Mouse (Mus musculus): ENCODE measurements around the gene Ccdc73. TPM values are rescaled to one million over a fixed set of nuclear protein-coding genes. Genes with fewer than 3 reads are reported as not detected.
"Not testable (repeated sequence)": the region's sequence is repeated elsewhere in the genome, so short reads cannot be mapped to it uniquely, and the experiment has no call there.

The Ccdc73 gene
- polyA plus RNA-seq, 1 experiment from 2014 or later, result 7.9 TPM

DNA sequence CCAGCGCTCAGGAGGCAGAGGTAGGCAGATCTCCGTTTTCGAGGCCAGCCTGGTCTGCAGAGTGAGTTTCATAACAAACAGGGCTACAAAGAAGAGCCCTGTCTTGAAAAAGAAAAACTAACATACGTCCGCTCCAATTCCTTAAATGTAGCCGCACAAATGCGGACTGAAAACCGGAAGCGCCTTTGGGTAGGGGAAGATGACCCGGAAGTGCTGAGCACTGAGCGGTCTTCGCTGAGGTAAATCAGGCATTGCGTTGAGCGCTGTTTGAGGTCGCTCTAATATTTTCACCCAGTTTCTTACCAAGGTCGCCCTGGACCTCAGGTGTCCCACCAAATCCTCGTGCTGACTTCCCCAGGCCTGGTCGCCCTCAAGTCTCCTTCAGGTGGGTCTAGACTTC is 18.5 kb downstream of the Ccdc73 start:
- 91% methylated on average over 18 of the region's 18 CpGs for WGBS
- no peaks in the 10 kb centered on the region for H3K4me1 ChIP-seq
- no peaks in the 10 kb centered on the region for H3K27me3 ChIP-seq (replicated peaks)
- H3K36me3 ChIP-seq, result no peaks in the 10 kb centered on the region
- no peak overlapping the region for H3K9ac ChIP-seq (replicated peaks)
- H3K4me3 ChIP-seq (replicated peaks), result no peak overlapping the region
- H3K4me2 ChIP-seq, result no peak overlapping the region
- no peak for ATAC-seq (ENCODE audit: low FRiP score)
- no peak overlapping the region for H3K27ac ChIP-seq (replicated peaks)
- H3K9me3 ChIP-seq (replicated peaks), result no peaks in the 10 kb centered on the region

DNA sequence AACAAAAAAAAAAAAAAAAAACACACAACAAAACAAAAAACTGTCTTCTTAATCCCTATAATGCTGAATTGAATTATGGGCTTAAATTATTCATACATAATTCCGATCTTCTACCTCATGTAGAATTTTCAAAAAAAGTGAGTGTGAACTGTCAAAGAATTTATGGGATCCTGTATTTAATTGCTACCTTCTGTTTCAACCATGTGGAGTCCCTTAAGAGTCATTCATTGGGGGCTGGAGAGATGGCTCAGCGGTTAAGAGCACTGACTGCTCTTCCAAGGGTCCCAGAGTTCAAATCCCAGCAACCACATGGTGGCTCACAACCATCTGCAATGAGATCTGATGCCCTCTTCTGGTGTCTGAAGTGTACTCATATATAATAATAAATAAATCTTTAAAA is 19.7 kb downstream of the Ccdc73 start:
- 62% methylated on average over 2 of the region's 2 CpGs for WGBS
- not testable (repeated sequence) for H3K9ac ChIP-seq (replicated peaks); H3K36me3 ChIP-seq; H3K4me2 ChIP-seq; ATAC-seq (ENCODE audit: low FRiP score); H3K4me3 ChIP-seq (replicated peaks); H3K9me3 ChIP-seq (replicated peaks); H3K27me3 ChIP-seq (replicated peaks); H3K4me1 ChIP-seq; H3K27ac ChIP-seq (replicated peaks)

DNA sequence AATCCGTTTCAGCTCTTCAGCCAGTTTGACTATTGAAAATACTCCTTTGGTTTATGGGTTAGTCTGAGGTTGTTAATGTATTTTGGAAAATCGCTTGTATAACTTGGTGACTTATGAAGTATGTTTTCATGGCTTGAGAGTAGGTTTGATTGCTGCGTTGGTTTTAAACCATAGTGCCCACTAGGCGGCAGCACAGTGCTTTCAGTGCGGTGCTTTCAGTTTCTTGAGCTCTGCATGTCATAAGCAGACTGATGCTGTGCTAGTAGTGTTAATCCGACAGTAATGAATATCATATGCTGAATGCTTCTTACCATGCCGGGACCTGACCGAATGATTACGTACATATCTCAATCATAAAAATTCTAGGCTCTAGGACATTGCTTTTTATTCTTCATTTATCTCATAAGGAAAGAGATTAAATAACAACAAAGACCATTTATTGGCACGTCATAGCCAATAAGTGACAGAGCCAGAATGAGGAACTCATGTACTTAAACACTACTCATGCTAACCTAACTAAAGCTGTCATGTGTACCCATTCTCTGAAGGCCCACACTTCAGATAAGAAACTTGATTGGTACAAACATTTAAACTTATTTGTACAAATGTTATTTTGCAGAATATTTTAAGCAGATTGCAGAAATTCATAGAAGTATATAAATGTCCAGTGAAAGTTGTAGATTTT is 20.4 kb downstream of the Ccdc73 start:
- ATAC-seq (ENCODE audit: low FRiP score), result no peak; the same call in 1 of the 2 replicates

DNA sequence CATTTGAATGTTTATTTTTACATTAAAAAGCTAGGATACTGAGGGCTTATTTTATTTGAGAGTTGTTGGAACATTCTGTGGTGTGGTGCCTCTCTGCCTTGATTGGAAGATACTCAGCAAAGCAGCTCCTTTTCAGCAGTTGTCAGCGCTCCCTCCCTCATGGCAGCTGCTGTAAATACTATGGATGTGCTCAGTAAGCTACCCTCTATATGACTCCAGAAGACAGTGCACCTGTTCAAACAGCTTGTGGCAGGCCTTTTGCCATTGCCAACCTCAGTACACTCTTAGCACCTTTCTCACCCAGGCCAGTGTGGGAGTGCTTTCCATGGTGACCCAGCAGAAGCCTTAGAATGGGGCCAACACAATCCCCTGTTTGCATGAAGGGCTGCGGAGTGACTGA is 32.4 kb downstream of the Ccdc73 start:
- H3K27me3 ChIP-seq (replicated peaks), result no peaks in the 10 kb centered on the region
- H3K36me3 ChIP-seq, result no peaks in the 10 kb centered on the region
- H3K9ac ChIP-seq (replicated peaks), result no peak overlapping the region
- 85% methylated on average over 2 of the region's 2 CpGs for WGBS
- no peak overlapping the region for H3K27ac ChIP-seq (replicated peaks)
- no peak overlapping the region for H3K4me2 ChIP-seq
- no peaks in the 10 kb centered on the region for H3K4me1 ChIP-seq
- no peak for ATAC-seq (ENCODE audit: low FRiP score)
- H3K9me3 ChIP-seq (replicated peaks), result no peaks in the 10 kb centered on the region
- no peak overlapping the region for H3K4me3 ChIP-seq (replicated peaks)

More for the DNA sequence above, 20.4 kb downstream of the Ccdc73 start:
- Histone ChIP-seq H3K4me3 (replicated peaks) (no peak overlapping the region), H3K27ac (replicated peaks) (no peak overlapping the region), H3K27me3 (replicated peaks) (no peaks in the 10 kb centered on the region), H3K4me2 (no peak overlapping the region), H3K9me3 (replicated peaks) (no peaks in the 10 kb centered on the region), H3K9ac (replicated peaks) (no peak overlapping the region), H3K4me1 (no peaks in the 10 kb centered on the region), H3K36me3 (no peaks in the 10 kb centered on the region)
- 24% methylated on average over 10 of the region's 10 CpGs for WGBS

DNA sequence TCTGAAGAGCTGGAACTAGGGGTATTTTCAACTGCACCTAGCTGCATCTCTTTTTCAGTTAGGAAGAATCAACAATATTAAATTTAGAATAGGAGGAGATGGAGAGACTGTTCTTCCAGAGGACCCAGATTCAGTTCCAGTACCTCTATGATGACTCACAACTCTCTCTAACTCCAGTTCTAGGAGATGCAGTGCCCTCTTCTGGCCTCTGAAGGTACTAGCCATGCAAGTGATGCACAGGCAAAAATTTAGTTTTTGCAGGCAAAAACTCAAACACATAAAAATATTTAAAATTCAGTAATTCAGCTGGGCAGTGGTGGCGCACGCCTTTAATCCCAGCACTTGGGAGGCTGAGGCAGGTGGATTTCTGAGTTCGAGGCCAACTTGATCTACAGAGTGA is 48.1 kb downstream of the Ccdc73 start:
- no peak overlapping the region for H3K4me2 ChIP-seq
- no peak overlapping the region for H3K27ac ChIP-seq (replicated peaks)
- WGBS, result 97% methylated on average over 3 of the region's 3 CpGs
- H3K36me3 ChIP-seq, result no peaks in the 10 kb centered on the region
- H3K27me3 ChIP-seq (replicated peaks), result no peaks in the 10 kb centered on the region
- H3K9ac ChIP-seq (replicated peaks), result no peak overlapping the region
- no peaks in the 10 kb centered on the region for H3K9me3 ChIP-seq (replicated peaks)
- no peak for ATAC-seq (ENCODE audit: low FRiP score)
- H3K4me3 ChIP-seq (replicated peaks), result no peak overlapping the region
- H3K4me1 ChIP-seq, result no peaks in the 10 kb centered on the region

DNA sequence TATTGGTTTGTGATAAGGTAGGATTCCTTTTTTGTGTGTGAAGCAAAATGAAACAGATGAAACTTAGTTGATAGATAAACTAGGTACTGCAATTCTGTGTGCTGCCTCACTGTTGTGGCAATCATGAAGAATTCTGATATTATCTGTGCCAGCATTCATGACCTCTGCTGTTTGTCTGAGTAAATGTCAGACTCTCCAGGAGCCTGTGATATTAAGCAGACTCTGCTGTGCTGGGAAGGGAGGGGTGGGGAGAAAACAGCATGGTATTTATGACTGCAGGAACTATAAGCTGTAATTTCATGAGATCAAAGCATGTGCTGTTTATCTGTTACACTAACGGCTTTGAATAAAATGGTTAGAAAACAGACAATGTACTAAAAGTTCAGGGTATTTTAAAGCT is 96.9 kb downstream of the Ccdc73 start:
- Histone ChIP-seq H3K9me3 (replicated peaks) (no peaks in the 10 kb centered on the region), H3K27ac (replicated peaks) (no peak overlapping the region), H3K9ac (replicated peaks) (no peak overlapping the region), H3K4me3 (replicated peaks) (no peak overlapping the region), H3K4me2 (no peak overlapping the region), H3K27me3 (replicated peaks) (no peaks in the 10 kb centered on the region), H3K4me1 (no peaks in the 10 kb centered on the region), H3K36me3 (no peaks in the 10 kb centered on the region)
- ATAC-seq (ENCODE audit: low FRiP score), result no peak
- 5% methylated on average over 1 of the region's 1 CpGs for WGBS

DNA sequence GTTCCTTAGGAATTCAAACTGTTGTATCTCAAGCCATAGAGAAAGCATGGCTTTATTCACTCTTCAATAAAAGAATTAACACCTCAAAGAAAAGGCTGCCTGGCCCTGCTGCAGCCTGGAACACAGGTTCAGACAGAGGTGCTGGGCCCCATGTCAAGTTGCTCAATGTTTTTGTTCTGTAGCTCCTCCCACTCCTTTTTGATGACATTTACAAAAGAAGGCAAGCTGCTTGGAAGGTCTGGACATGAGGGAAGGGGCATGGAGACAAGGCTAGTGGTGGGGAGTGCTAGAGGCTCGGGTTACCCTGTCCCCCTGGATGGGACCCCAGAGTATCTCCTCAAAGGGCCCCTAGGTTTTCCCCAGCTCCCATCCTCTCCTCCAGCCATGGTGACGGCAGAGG is 114.1 kb downstream of the Ccdc73 start:
- no peaks in the 10 kb centered on the region for H3K36me3 ChIP-seq
- H3K9me3 ChIP-seq (replicated peaks), result no peaks in the 10 kb centered on the region
- no peaks in the 10 kb centered on the region for H3K27me3 ChIP-seq (replicated peaks)
- no peak for ATAC-seq (ENCODE audit: low FRiP score)
- no peak overlapping the region for H3K4me2 ChIP-seq
- H3K27ac ChIP-seq (replicated peaks), result no peak overlapping the region
- H3K4me1 ChIP-seq, result no peaks in the 10 kb centered on the region
- WGBS, result 4% methylated on average over 2 of the region's 2 CpGs
- H3K9ac ChIP-seq (replicated peaks), result no peak overlapping the region
- H3K4me3 ChIP-seq (replicated peaks), result no peak overlapping the region

DNA sequence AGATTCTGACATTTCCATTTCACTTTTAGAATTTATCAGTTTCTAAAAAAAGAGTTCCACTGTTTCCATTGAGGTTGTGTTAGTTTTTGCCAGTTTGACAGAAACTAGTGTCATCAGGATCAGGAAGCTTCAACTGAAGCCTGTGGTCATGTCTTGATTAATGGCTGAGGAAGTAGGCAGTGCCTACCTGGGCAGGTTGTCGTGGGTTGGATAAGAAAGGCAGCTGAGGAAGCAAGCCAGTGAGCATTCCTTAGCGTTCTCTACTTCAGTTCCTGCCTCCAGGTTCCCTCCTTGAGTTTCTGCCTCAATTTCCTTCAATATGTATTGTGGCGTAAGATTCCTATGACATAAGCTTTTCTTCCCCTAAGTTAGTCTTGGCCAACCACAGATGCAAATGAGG is 118.2 kb downstream of the Ccdc73 start:
- H3K27me3 ChIP-seq (replicated peaks), result no peaks in the 10 kb centered on the region
- H3K9me3 ChIP-seq (replicated peaks), result no peaks in the 10 kb centered on the region
- no peaks in the 10 kb centered on the region for H3K36me3 ChIP-seq
- no peak overlapping the region for H3K4me2 ChIP-seq
- H3K9ac ChIP-seq (replicated peaks), result no peak overlapping the region
- no peak overlapping the region for H3K27ac ChIP-seq (replicated peaks)
- no peak overlapping the region for H3K4me3 ChIP-seq (replicated peaks)
- no peaks in the 10 kb centered on the region for H3K4me1 ChIP-seq
- 74% methylated on average over 3 of the region's 3 CpGs for WGBS
- no peak for ATAC-seq (ENCODE audit: low FRiP score)

DNA sequence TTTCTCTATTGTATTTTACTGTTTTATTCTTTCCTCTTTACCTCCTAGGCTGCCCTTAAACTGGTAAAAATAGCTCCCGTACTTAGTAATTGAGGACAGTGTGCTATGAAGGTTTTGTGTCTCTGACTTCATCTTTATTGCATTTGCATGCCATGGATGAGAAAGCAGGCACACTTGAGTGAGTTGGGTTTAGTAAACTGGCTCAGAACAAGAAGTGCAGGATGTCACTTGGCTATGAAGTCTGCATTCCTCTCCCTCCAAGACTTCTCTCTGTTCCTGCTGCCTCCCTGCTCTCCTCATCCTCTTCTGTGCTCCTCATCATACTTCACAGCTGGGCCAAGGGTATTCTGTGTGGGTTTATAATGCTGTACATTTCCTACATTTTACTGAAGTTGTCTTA is 121.4 kb downstream of the Ccdc73 start:
- Histone ChIP-seq H3K36me3 (no peaks in the 10 kb centered on the region), H3K4me2 (no peak overlapping the region), H3K4me1 (no peaks in the 10 kb centered on the region), H3K27ac (replicated peaks) (no peak overlapping the region), H3K27me3 (replicated peaks) (no peaks in the 10 kb centered on the region), H3K9ac (replicated peaks) (no peak overlapping the region), H3K4me3 (replicated peaks) (no peak overlapping the region), H3K9me3 (replicated peaks) (no peaks in the 10 kb centered on the region)
- 90% methylated on average over 1 of the region's 1 CpGs for WGBS
- no peak for ATAC-seq (ENCODE audit: low FRiP score)

DNA sequence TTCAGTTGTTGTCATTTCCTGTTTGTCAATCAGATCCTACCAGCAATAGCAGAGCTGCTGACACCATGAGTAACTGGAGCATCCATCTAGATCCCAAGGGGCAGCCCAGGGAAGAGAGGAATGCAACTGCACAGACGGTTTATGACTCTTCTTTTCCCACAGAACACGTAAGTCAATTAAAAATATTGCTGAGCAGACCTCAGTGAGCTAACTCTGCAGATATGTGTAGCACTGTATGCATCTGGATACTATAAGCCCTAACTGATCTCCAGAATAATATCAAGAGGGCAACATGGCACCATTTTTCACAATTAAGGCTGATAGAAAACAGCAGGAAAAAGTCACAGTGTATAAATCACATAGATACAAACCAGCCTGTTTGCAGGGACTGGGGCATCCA is 126.8 kb downstream of the Ccdc73 start:
- H3K4me2 ChIP-seq, result no peak overlapping the region
- WGBS, result 27% methylated on average over 2 of the region's 2 CpGs
- no peaks in the 10 kb centered on the region for H3K4me1 ChIP-seq
- no peaks in the 10 kb centered on the region for H3K9me3 ChIP-seq (replicated peaks)
- peaks cover 10% of the 10 kb centered on the region for H3K36me3 ChIP-seq
- no peak overlapping the region for H3K9ac ChIP-seq (replicated peaks)
- ATAC-seq (ENCODE audit: low FRiP score), result peak; percentile 53; the same call in 1 of the 2 replicates
- H3K27ac ChIP-seq (replicated peaks), result no peak overlapping the region
- no peak overlapping the region for H3K4me3 ChIP-seq (replicated peaks)
- no peaks in the 10 kb centered on the region for H3K27me3 ChIP-seq (replicated peaks)

DNA sequence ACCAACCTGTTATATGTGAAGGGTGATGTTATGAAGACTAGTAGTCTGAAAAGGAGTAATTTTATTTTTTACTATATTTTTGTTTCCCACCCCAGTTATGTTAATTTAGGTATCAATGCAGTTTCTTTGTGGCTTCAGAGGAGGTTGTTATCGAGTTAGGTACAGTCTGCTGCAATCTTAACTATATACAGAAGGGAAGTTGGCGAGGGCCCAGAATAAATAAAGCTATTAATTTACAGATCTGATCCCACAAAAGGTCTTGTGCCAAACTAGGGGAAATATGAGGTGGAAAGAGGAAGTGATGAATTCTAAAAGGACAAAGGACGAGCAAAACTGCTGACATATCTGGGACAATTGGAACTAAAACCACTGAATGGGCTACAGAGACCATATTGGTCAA is 128.6 kb downstream of the Ccdc73 start:
- H3K36me3 ChIP-seq, result peaks cover 10% of the 10 kb centered on the region
- H3K4me1 ChIP-seq, result no peaks in the 10 kb centered on the region
- H3K27ac ChIP-seq (replicated peaks), result no peak overlapping the region
- no peak overlapping the region for H3K4me3 ChIP-seq (replicated peaks)
- no peaks in the 10 kb centered on the region for H3K27me3 ChIP-seq (replicated peaks)
- ATAC-seq (ENCODE audit: low FRiP score), result no peak
- no peak overlapping the region for H3K9ac ChIP-seq (replicated peaks)
- H3K4me2 ChIP-seq, result no peak overlapping the region
- WGBS, result 90% methylated on average over 3 of the region's 3 CpGs
- H3K9me3 ChIP-seq (replicated peaks), result no peaks in the 10 kb centered on the region

DNA sequence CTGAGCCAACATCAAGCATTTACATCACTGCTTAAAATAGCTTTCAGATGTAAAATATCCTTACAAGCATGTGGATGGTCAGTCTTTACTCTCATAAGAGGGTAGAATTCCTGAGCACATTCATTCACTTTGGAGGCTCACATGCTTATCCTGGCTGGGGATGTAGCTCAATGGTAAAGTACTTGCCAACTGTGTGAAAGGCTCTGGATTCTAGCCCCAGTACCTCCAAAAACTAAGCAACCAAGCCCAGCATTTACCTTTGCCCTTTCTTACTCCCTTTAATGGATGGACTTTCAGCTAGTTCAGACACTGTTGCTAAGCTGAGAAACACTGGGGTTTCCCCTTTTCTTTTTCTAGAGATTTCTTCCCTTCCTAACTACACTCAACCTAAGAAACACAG is 139.6 kb downstream of the Ccdc73 start:
- Histone ChIP-seq H3K36me3 (peaks cover 63% of the 10 kb centered on the region), H3K27ac (replicated peaks) (no peak overlapping the region), H3K27me3 (replicated peaks) (no peaks in the 10 kb centered on the region), H3K9me3 (replicated peaks) (no peaks in the 10 kb centered on the region), H3K9ac (replicated peaks) (no peak overlapping the region), H3K4me2 (no peak overlapping the region), H3K4me1 (no peaks in the 10 kb centered on the region), H3K4me3 (replicated peaks) (no peak overlapping the region)
- no peak for ATAC-seq (ENCODE audit: low FRiP score)
